Mouse (Mus musculus): Measurements from ENCODE around the gene Yars.

GRCm38 (mm10) chr4:129157541-129157940 is 32.0 kb upstream of the Yars start:
- no peak for TF ChIP-seq POLR2A (IDR thresholded peaks at IDR 0.05; ENCODE audit: extremely low read depth, insufficient read depth, low read length)
- no peak for TF ChIP-seq CTCF (IDR thresholded peaks at IDR 0.05; ENCODE audit: extremely low read depth, insufficient read depth, low read length)
